Mouse (Mus musculus): ENCODE data around the gene Atp11a. TPM values are rescaled to one million over a fixed set of nuclear protein-coding genes. Genes with fewer than 3 reads are reported as not detected.

Atp11a gene
- polyA plus RNA-seq (2015; fragmentation: Nextera tagmentation; extraction: Ambion mirVana) = 23.3 and 24.3 TPM in 2 replicates

GRCm38 (mm10) chr8:12756391-12757157 lies at the start of gene Atp11a:
TSS of gene Atp11a (plus strand) at chr8:12757014.
- TF ChIP-seq CTCF (IDR thresholded peaks at IDR 0.05; ENCODE audit: low read depth) = no peak
- no peaks in the 10 kb centered on the region for H3K36me3 ChIP-seq (ENCODE audit: control insufficient read depth, insufficient read depth)
- peak within 1 kb of the TSS; percentile 85 for H3K9ac ChIP-seq (ENCODE audit: low read depth, low read length)
- H3K4me3 ChIP-seq (ENCODE audit: low read depth, low read length) = peak within 1 kb of the TSS; percentile 82
- no peaks in the 10 kb centered on the region for H3K4me1 ChIP-seq (replicated peaks; ENCODE audit: control insufficient read depth, insufficient read depth, low read length)
- ATAC-seq = peak; percentile 84
- no peaks in the 10 kb centered on the region for H3K27me3 ChIP-seq (replicated peaks; ENCODE audit: control insufficient read depth, insufficient read depth, low read length)
- peak within 1 kb of the TSS; percentile 98 for H3K4me2 ChIP-seq (replicated peaks; ENCODE audit: low read depth)
- 1% methylated on average over 25 of the region's 62 CpGs for WGBS
- H3K27ac ChIP-seq (ENCODE audit: low read depth, low read length) = peak within 1 kb of the TSS; percentile 83
- H3K9me3 ChIP-seq (ENCODE audit: control insufficient read depth) = no peaks in the 10 kb centered on the region

DNA sequence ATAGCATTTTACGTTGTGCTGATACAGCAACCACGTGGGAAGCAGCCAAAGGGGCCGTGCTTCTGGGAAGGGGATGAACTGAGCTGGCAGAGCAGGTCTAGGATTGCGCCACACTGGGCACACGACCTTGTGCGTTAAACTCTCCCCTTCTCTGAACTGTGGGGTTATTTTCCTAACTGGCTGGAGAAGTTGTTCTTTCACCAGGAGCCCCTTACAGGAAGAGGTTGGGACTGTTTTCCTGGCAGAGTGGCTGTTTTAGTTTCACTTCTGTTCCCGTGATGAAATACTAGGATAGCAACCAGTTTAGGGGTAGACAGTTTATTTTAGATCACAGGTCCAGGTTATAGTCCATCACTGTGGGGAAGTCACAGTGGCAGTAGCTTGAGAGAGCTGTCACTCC lies 45.2 kb upstream of the Atp11a start:
- peak overlapping the region; percentile 58 for H3K4me2 ChIP-seq (replicated peaks; ENCODE audit: low read depth)
- H3K27me3 ChIP-seq (replicated peaks; ENCODE audit: control insufficient read depth, insufficient read depth, low read length) = no peaks in the 10 kb centered on the region
- no peaks in the 10 kb centered on the region for H3K9me3 ChIP-seq (ENCODE audit: control insufficient read depth)
- H3K36me3 ChIP-seq (ENCODE audit: control insufficient read depth, insufficient read depth) = no peaks in the 10 kb centered on the region
- TF ChIP-seq CTCF (IDR thresholded peaks at IDR 0.05; ENCODE audit: low read depth) = no peak
- no peaks in the 10 kb centered on the region for H3K4me1 ChIP-seq (replicated peaks; ENCODE audit: control insufficient read depth, insufficient read depth, low read length)
- no peak overlapping the region for H3K27ac ChIP-seq (ENCODE audit: low read depth, low read length)
- 31% methylated on average over 7 of the region's 7 CpGs for WGBS
- 0 out of 2 replicates have a peak overlapping the region, but pooled peaks have one; percentile 5 for H3K4me3 ChIP-seq (ENCODE audit: low read depth, low read length)
- peak; percentile 54 for ATAC-seq
- H3K9ac ChIP-seq (ENCODE audit: low read depth, low read length) = no peak overlapping the region

DNA sequence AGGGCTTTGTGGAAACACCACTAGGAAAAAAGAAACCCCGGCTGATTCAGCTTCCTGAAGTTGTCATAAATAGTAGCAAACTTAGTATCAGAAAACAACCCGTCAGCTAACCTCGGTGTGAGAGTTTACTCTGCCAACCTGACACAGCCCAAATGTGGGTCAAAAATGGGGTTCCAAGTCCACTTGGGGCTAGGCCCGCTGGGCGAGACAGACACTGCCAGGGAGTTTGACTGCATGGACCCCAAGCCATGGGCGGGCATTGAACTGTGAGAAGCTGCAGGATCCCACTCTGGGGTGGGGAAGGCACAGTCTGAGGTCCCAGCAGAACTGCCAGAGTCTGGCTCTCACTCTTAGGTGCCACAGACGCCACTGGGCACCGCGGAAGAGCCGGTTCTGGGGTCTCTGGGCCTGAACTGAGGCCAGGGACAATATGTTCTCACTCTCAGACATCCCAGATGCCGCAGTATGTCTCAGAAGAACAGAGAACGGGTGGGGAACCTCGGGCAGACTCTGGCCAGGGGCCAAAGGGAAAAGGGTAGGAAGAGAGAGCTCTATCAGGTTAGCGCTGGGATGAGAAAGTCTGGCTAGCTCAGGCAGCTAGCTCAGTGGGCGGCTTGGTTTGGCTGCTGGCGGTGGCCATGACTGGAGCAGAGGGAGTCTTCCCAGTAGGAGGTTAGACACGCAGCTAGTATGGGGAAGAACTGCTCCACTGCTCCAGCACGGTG lies 40.8 kb upstream of the Atp11a start:
- Histone ChIP-seq H3K4me1 (replicated peaks; ENCODE audit: control insufficient read depth, insufficient read depth, low read length) (no peaks in the 10 kb centered on the region; the same call in 1 of the 2 replicates), H3K27me3 (replicated peaks; ENCODE audit: control insufficient read depth, insufficient read depth, low read length) (no peaks in the 10 kb centered on the region), H3K4me3 (ENCODE audit: low read depth, low read length) (no peak overlapping the region), H3K9ac (ENCODE audit: low read depth, low read length) (no peak overlapping the region), H3K4me2 (replicated peaks; ENCODE audit: low read depth) (no peak overlapping the region), H3K27ac (ENCODE audit: low read depth, low read length) (no peak overlapping the region), H3K36me3 (ENCODE audit: control insufficient read depth, insufficient read depth) (no peaks in the 10 kb centered on the region), H3K9me3 (ENCODE audit: control insufficient read depth) (no peaks in the 10 kb centered on the region)
- 74% methylated on average over 18 of the region's 18 CpGs for WGBS
- ATAC-seq = no peak
- no peak for TF ChIP-seq CTCF (IDR thresholded peaks at IDR 0.05; ENCODE audit: low read depth)

GRCm38 (mm10) chr8:12719091-12719490 lies 37.7 kb upstream of the Atp11a start:
- TF ChIP-seq CTCF (IDR thresholded peaks at IDR 0.05; ENCODE audit: low read depth) = no peak
- no peak for ATAC-seq
- WGBS = 52% methylated on average over 9 of the region's 9 CpGs
- H3K27ac ChIP-seq (ENCODE audit: low read depth, low read length) = no peak overlapping the region
- H3K27me3 ChIP-seq (replicated peaks; ENCODE audit: control insufficient read depth, insufficient read depth, low read length) = no peaks in the 10 kb centered on the region
- H3K4me1 ChIP-seq (replicated peaks; ENCODE audit: control insufficient read depth, insufficient read depth, low read length) = no peaks in the 10 kb centered on the region; the same call in 1 of the 2 replicates
- no peak overlapping the region for H3K4me2 ChIP-seq (replicated peaks; ENCODE audit: low read depth)
- H3K36me3 ChIP-seq (ENCODE audit: control insufficient read depth, insufficient read depth) = no peaks in the 10 kb centered on the region
- no peak overlapping the region for H3K4me3 ChIP-seq (ENCODE audit: low read depth, low read length)
- no peak overlapping the region for H3K9ac ChIP-seq (ENCODE audit: low read depth, low read length)
- H3K9me3 ChIP-seq (ENCODE audit: control insufficient read depth) = no peaks in the 10 kb centered on the region

- H3K9me3 ChIP-seq (ENCODE audit: control insufficient read depth) = no peaks in the 10 kb centered on the region
- H3K36me3 ChIP-seq (ENCODE audit: control insufficient read depth, insufficient read depth) = no peaks in the 10 kb centered on the region
- no peaks in the 10 kb centered on the region for H3K27me3 ChIP-seq (replicated peaks; ENCODE audit: control insufficient read depth, insufficient read depth, low read length)
- no peak for ATAC-seq
- no peak for TF ChIP-seq CTCF (IDR thresholded peaks at IDR 0.05; ENCODE audit: low read depth)
- no peaks in the 10 kb centered on the region for H3K4me1 ChIP-seq (replicated peaks; ENCODE audit: control insufficient read depth, insufficient read depth, low read length)
- 65% methylated on average over 4 of the region's 4 CpGs for WGBS
- no peak overlapping the region for H3K4me3 ChIP-seq (ENCODE audit: low read depth, low read length)
- no peak overlapping the region for H3K9ac ChIP-seq (ENCODE audit: low read depth, low read length)
- no peak overlapping the region for H3K27ac ChIP-seq (ENCODE audit: low read depth, low read length)
- H3K4me2 ChIP-seq (replicated peaks; ENCODE audit: low read depth) = no peak overlapping the region
Observed at GRCm38 (mm10) chr8:12728644-12729043, 28.2 kb upstream of the Atp11a start.

- Histone ChIP-seq H3K4me2 (replicated peaks; ENCODE audit: low read depth) (no peak overlapping the region), H3K27me3 (replicated peaks; ENCODE audit: control insufficient read depth, insufficient read depth, low read length) (no peaks in the 10 kb centered on the region), H3K36me3 (ENCODE audit: control insufficient read depth, insufficient read depth) (no peaks in the 10 kb centered on the region), H3K27ac (ENCODE audit: low read depth, low read length) (no peak overlapping the region), H3K9me3 (ENCODE audit: control insufficient read depth) (no peaks in the 10 kb centered on the region), H3K9ac (ENCODE audit: low read depth, low read length) (no peak overlapping the region), H3K4me1 (replicated peaks; ENCODE audit: control insufficient read depth, insufficient read depth, low read length) (no peaks in the 10 kb centered on the region), H3K4me3 (ENCODE audit: low read depth, low read length) (no peak overlapping the region)
- ATAC-seq = no peak
- 64% methylated on average over 5 of the region's 5 CpGs for WGBS
- TF ChIP-seq CTCF (IDR thresholded peaks at IDR 0.05; ENCODE audit: low read depth) = no peak
Observed at GRCm38 (mm10) chr8:12730780-12731179, 26.0 kb upstream of the Atp11a start.

Data from intestine, postnatal 0 days (tissue).